Comparison of ENCODE assay signal across 17 mouse cellular contexts in genomic region chr11:78864567-78865278, GRCm38 (mm10). TPM values are rescaled to one million over a fixed set of nuclear protein-coding genes. Genes with fewer than 3 reads are reported as not detected.
DNase-seq lines count a peak whose midpoint lies in the region; ATAC-seq lines count a peak whose summit lies in the region.
"Had no signal": no experiment of that assay in that cellular context is flagged by ENCODE, and none has a peak within 500 bp of the region (broad histone marks: within the 10 kb centered on the region; RNA-seq: fewer than 3 reads in every experiment).

No protein-coding gene starts in this region.

- peak; percentile 88 for DNase-seq in 416B (ENCODE audit: low read depth)
- DNase-seq in CD8-positive naive resting alpha-beta T cell, adult 2 months (ENCODE audit: low read depth in 2 of 2, low spot score in 2 of 2) = peak; percentile 13 to 24
- peak; percentile 25 for DNase-seq in naive thymus-derived CD4-positive, alpha-beta T cell, adult 2 months (ENCODE audit: low read depth)
- DNase-seq in retina, postnatal 1 day = no peak
- DNase-seq in urinary bladder, postnatal 36 days (ENCODE audit: low spot score in 2 of 2) = no peak
- DNase-seq: adrenal gland, adult 8-10 months; cerebellum, postnatal 10 days; gastrocnemius, postnatal 25 days; kidney, adult 9 months; kidney, postnatal 25 days; liver, embryonic 13.5 days; thymus, postnatal 36 days had no signal

- ATAC-seq in granulocyte monocyte progenitor cell, adult 5-6 weeks (replicated peaks; ENCODE audit: poor library complexity, severe bottlenecking) = peak; percentile 80
- ATAC-seq in CD4-positive, CD25-positive, alpha-beta regulatory T cell, adult 4 months = no peak
- ATAC-seq: forebrain, embryonic 14.5 days; lung, postnatal 0 days had no signal

RNA-seq across cellular contexts. Expression of gene Lyrm9, which starts 38.3 kb away (rescaled TPM):
- total RNA-seq in granulocyte monocyte progenitor cell, adult 5-6 weeks (2014; fragmentation: Nextera tagmentation) = 14.3 and 16.8 TPM in 2 replicates
- 45.2 and 102 TPM in 2 replicates for total RNA-seq in granulocyte monocyte progenitor cell, adult 5-6 weeks (2017)
- 10 to 100 TPM; 29.9 to 31.4 TPM for polyA plus RNA-seq in CD4-positive, CD25-positive, alpha-beta regulatory T cell, adult 4 months (2017; shearing (Covaris generic))

RNA-seq across cellular contexts. Expression of gene Nos2, which starts 55.9 kb away (rescaled TPM):
- total RNA-seq in granulocyte monocyte progenitor cell, adult 5-6 weeks (2014; fragmentation: Nextera tagmentation) = not detected in 2 replicates
- not detected in 2 replicates for total RNA-seq in granulocyte monocyte progenitor cell, adult 5-6 weeks (2017)
- not detected for polyA plus RNA-seq in CD4-positive, CD25-positive, alpha-beta regulatory T cell, adult 4 months (2017; shearing (Covaris generic))
- total RNA-seq: megakaryocyte-erythroid progenitor cell, adult 5-6 weeks had no signal

Comparison
In these comparisons a context has a peak if more than half of its experiments do, and no peak if none do; other contexts are left out.
1. DNase-seq: peak in 416B (single experiment), CD8-positive naive resting alpha-beta T cell, adult 2 months (2 of 2) and naive thymus-derived CD4-positive, alpha-beta T cell, adult 2 months (single experiment); none in retina, postnatal 1 day (single experiment) and urinary bladder, postnatal 36 days (0 of 2).